Mouse (Mus musculus): ENCODE results near the gene S100a10. TPM values are rescaled to one million over a fixed set of nuclear protein-coding genes. Genes with fewer than 3 reads are reported as not detected.

The S100a10 gene
- polyA plus RNA-seq, 1 experiment, result 60.6 TPM

DNA sequence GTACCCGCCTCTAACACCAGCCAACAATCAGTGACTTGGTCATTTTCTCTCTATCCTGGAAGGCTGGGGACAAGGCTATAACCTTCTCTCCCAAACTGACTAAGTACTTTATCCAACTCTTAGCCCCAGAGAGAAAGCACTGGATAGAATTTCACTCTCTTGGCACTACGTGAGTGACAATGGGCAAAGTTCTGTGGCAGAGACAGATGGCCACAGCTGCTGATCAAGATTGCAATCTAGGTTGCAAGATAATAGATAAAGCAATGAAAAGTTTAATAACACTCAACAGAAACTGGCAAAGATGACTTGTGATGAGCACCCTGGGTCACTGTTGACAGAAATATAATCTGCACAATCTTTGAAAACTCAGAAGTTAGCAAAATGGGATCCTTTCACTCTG lies 14.2 kb downstream of the S100a10 start:
- Histone ChIP-seq H3K27me3 (ENCODE audit: control insufficient read depth, insufficient read depth, low read length) (no peaks in the 10 kb centered on the region), H3K4me3 (replicated peaks; ENCODE audit: insufficient read depth, low read depth, low read length) (no peak overlapping the region), H3K4me1 (ENCODE audit: control insufficient read depth, insufficient read depth, low read length) (no peaks in the 10 kb centered on the region), H3K27ac (ENCODE audit: insufficient read depth, low read length) (no peak overlapping the region)
- WGBS, result 22% methylated on average over 2 of the region's 2 CpGs
- no peak for DNase-seq
- no peak for TF ChIP-seq CTCF (IDR thresholded peaks at IDR 0.05; ENCODE audit: borderline replicate concordance, insufficient read depth, low read depth, low read length)
- TF ChIP-seq POLR2A (IDR thresholded peaks at IDR 0.05; ENCODE audit: borderline replicate concordance, insufficient read depth, low read length), result no peak

GRCm38 (mm10) chr3:93572058-93572791 lies 17.3 kb downstream of the S100a10 start:
- Histone ChIP-seq H3K27ac (ENCODE audit: insufficient read depth, low read length) (no peak overlapping the region), H3K4me1 (ENCODE audit: control insufficient read depth, insufficient read depth, low read length) (no peaks in the 10 kb centered on the region), H3K27me3 (ENCODE audit: control insufficient read depth, insufficient read depth, low read length) (no peaks in the 10 kb centered on the region), H3K4me3 (replicated peaks; ENCODE audit: insufficient read depth, low read depth, low read length) (no peak overlapping the region)
- DNase-seq, result no peak
- WGBS, result 66% methylated on average over 5 of the region's 5 CpGs
- no peak for TF ChIP-seq POLR2A (IDR thresholded peaks at IDR 0.05; ENCODE audit: borderline replicate concordance, insufficient read depth, low read length)
- TF ChIP-seq CTCF (IDR thresholded peaks at IDR 0.05; ENCODE audit: borderline replicate concordance, insufficient read depth, low read depth, low read length), result no peak

DNA sequence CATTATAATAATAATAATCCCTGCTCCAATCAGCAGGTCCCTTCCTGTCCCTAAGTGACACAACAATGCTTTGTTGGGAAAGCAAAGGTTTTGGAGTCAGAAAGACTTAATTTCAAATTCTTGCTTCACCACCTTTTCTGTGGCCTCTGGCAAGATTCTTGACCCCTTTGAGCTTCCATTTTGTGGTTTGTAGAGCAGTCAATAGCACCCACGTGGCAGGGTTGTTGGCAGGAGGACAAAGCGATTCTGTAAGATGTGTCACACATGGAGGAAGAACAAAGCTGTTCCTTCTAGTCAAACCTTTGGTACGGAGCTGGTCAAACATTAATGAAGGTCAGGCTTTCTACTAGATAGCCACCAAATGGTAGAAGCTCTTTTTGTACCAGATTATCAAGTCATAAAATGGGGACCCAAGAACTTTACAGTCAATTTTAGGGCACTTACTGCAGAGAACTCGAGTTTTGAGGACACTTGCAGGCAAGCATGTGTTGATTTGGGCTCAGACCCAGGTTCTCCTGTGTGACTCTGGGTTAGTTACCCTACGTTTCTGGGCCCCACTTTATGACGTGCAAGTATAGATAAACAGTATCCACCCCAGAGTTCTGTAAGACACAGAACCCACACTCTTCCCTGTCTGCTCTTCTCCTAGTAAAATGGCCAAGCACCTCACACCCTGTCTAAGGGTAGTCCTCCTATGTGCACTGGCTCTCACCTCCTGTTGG lies 24.6 kb downstream of the S100a10 start:
- 60% methylated on average over 6 of the region's 6 CpGs for WGBS

GRCm38 (mm10) chr3:93580039-93580403 lies 25.1 kb downstream of the S100a10 start:
- no peak overlapping the region for H3K27ac ChIP-seq (ENCODE audit: insufficient read depth, low read length)
- no peak for DNase-seq
- no peaks in the 10 kb centered on the region for H3K27me3 ChIP-seq (ENCODE audit: control insufficient read depth, insufficient read depth, low read length)
- TF ChIP-seq POLR2A (IDR thresholded peaks at IDR 0.05; ENCODE audit: borderline replicate concordance, insufficient read depth, low read length) (no peak), CTCF (IDR thresholded peaks at IDR 0.05; ENCODE audit: borderline replicate concordance, insufficient read depth, low read depth, low read length) (no peak)
- WGBS, result 88% methylated on average over 2 of the region's 2 CpGs
- no peak overlapping the region for H3K4me3 ChIP-seq (replicated peaks; ENCODE audit: insufficient read depth, low read depth, low read length)
- H3K4me1 ChIP-seq (ENCODE audit: control insufficient read depth, insufficient read depth, low read length), result no peaks in the 10 kb centered on the region

More for the DNA sequence above, 24.6 kb downstream of the S100a10 start:
- Histone ChIP-seq H3K4me3 (replicated peaks; ENCODE audit: insufficient read depth, low read depth, low read length) (no peak overlapping the region), H3K27me3 (ENCODE audit: control insufficient read depth, insufficient read depth, low read length) (no peaks in the 10 kb centered on the region), H3K4me1 (ENCODE audit: control insufficient read depth, insufficient read depth, low read length) (no peaks in the 10 kb centered on the region), H3K27ac (ENCODE audit: insufficient read depth, low read length) (no peak overlapping the region)
- no peak for DNase-seq
- no peak for TF ChIP-seq CTCF (IDR thresholded peaks at IDR 0.05; ENCODE audit: borderline replicate concordance, insufficient read depth, low read depth, low read length)
- no peak for TF ChIP-seq POLR2A (IDR thresholded peaks at IDR 0.05; ENCODE audit: borderline replicate concordance, insufficient read depth, low read length)

GRCm38 (mm10) chr3:93580946-93581345 lies 26.1 kb downstream of the S100a10 start:
- TF ChIP-seq CTCF (IDR thresholded peaks at IDR 0.05; ENCODE audit: borderline replicate concordance, insufficient read depth, low read depth, low read length), result no peak
- no peak for TF ChIP-seq POLR2A (IDR thresholded peaks at IDR 0.05; ENCODE audit: borderline replicate concordance, insufficient read depth, low read length)
- no peaks in the 10 kb centered on the region for H3K4me1 ChIP-seq (ENCODE audit: control insufficient read depth, insufficient read depth, low read length)
- no peaks in the 10 kb centered on the region for H3K27me3 ChIP-seq (ENCODE audit: control insufficient read depth, insufficient read depth, low read length)
- H3K4me3 ChIP-seq (replicated peaks; ENCODE audit: insufficient read depth, low read depth, low read length), result no peak overlapping the region
- DNase-seq, result no peak
- 49% methylated on average over 2 of the region's 2 CpGs for WGBS
- no peak overlapping the region for H3K27ac ChIP-seq (ENCODE audit: insufficient read depth, low read length)

DNA sequence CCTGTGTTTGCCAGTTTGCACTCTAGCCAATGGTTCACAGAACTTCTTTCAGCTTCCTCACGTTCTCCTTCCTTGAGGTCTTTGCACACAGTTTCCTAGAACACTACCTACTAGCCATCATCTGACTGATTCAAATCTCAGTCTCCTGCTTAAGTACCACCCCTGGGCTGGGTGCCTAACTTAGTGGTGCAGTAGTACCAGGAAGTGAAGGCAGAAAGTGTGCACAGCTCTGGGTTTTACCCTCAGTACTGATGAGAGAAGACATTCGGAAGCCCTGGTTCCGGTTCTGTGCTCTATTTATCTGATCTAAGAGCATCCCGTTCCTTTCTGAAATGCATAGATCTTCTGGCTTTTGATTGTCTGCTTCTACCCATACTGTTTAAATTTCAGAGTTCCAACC lies 26.8 kb downstream of the S100a10 start:
- 90% methylated on average over 4 of the region's 4 CpGs for WGBS
- no peaks in the 10 kb centered on the region for H3K4me1 ChIP-seq (ENCODE audit: control insufficient read depth, insufficient read depth, low read length)
- DNase-seq, result no peak
- TF ChIP-seq CTCF (IDR thresholded peaks at IDR 0.05; ENCODE audit: borderline replicate concordance, insufficient read depth, low read depth, low read length), result no peak
- no peak for TF ChIP-seq POLR2A (IDR thresholded peaks at IDR 0.05; ENCODE audit: borderline replicate concordance, insufficient read depth, low read length)
- H3K27me3 ChIP-seq (ENCODE audit: control insufficient read depth, insufficient read depth, low read length), result no peaks in the 10 kb centered on the region
- H3K27ac ChIP-seq (ENCODE audit: insufficient read depth, low read length), result no peak overlapping the region
- no peak overlapping the region for H3K4me3 ChIP-seq (replicated peaks; ENCODE audit: insufficient read depth, low read depth, low read length)

DNA sequence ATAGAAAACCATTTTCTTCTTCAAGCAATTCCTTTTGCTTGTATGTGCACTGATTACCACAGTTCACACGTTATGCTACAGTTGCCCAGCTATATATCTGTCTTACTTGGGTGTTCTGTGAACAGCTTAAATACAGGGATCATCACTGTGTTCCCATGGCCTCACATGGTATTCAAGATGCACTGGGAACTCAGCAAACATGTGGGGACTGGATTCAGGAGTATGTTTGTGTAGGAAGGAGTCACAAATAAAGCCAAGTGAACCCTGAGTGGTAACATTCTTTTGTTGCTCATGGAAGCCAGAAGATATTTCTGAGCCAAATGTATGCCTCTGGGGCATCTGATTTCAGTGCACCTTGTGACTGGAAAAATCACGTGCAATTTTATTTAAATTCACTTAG lies 28.2 kb downstream of the S100a10 start:
- no peaks in the 10 kb centered on the region for H3K27me3 ChIP-seq (ENCODE audit: control insufficient read depth, insufficient read depth, low read length)
- TF ChIP-seq CTCF (IDR thresholded peaks at IDR 0.05; ENCODE audit: borderline replicate concordance, insufficient read depth, low read depth, low read length) (no peak), POLR2A (IDR thresholded peaks at IDR 0.05; ENCODE audit: borderline replicate concordance, insufficient read depth, low read length) (no peak)
- no peaks in the 10 kb centered on the region for H3K4me1 ChIP-seq (ENCODE audit: control insufficient read depth, insufficient read depth, low read length)
- DNase-seq, result no peak
- no peak overlapping the region for H3K27ac ChIP-seq (ENCODE audit: insufficient read depth, low read length)
- H3K4me3 ChIP-seq (replicated peaks; ENCODE audit: insufficient read depth, low read depth, low read length), result no peak overlapping the region
- 64% methylated on average over 2 of the region's 2 CpGs for WGBS

DNA sequence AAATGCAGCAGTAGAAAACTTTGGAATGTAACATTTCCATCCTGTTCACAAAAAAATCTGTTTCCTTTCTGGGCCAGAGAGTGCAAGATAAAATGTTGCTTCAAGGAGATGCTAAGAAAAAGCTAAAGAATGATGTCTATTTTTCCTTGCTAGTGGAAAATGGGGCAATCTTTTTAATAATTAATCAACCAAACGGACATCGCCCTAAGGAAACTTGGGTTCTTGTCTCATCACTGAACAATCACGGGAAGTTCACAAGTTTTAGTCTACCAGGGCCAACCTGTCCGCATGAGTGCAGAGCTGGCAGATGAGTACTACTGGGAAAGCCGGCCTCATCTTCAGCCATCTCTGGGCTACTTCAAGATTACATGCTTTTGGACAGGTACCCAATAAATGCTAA lies 34.7 kb downstream of the S100a10 start:
- no peak for DNase-seq
- no peak overlapping the region for H3K4me3 ChIP-seq (replicated peaks; ENCODE audit: insufficient read depth, low read depth, low read length)
- no peaks in the 10 kb centered on the region for H3K4me1 ChIP-seq (ENCODE audit: control insufficient read depth, insufficient read depth, low read length)
- no peak overlapping the region for H3K27ac ChIP-seq (ENCODE audit: insufficient read depth, low read length)
- no peaks in the 10 kb centered on the region for H3K27me3 ChIP-seq (ENCODE audit: control insufficient read depth, insufficient read depth, low read length)
- TF ChIP-seq CTCF (IDR thresholded peaks at IDR 0.05; ENCODE audit: borderline replicate concordance, insufficient read depth, low read depth, low read length) (no peak), POLR2A (IDR thresholded peaks at IDR 0.05; ENCODE audit: borderline replicate concordance, insufficient read depth, low read length) (no peak)
- 90% methylated on average over 5 of the region's 5 CpGs for WGBS

Data from cerebellum, adult 2 months (tissue).